Mouse (Mus musculus): ENCODE measurements around the gene Znrf3.

DNA sequence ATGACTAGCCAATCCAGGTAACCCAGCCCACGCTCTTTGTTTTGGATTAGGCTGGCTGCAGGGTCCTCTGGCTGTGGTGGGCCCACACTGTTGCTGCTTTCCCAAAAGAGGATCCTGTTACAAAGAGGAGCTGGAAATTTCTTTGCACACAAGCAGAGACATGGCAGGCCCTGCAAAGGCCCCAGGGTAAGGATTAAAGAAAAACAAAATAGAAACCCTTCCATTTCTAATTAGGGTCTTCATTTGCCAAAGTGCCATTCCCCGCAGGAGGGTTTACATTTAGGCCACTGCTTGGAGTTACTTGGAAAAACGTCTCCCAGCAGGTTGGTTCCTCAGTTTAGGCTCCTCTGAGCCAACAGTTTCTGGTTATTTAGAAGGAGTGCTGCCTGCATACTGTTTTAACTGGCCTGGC lies 130.3 kb downstream of the Znrf3 start:
- TF ChIP-seq GATA1 (IDR thresholded peaks at IDR 0.05; ENCODE audit: borderline replicate concordance, low read length) (no peak), FLI1 (IDR thresholded peaks at IDR 0.05; ENCODE audit: low read length) (no peak)

Measured in megakaryocyte, embryonic 14.5 days (primary cell).